Mouse (Mus musculus) heart, adult 2 months (tissue): Measurements from ENCODE around the gene Trhde. TPM values are rescaled to one million over a fixed set of nuclear protein-coding genes. Genes with fewer than 3 reads are reported as not detected.

Experiments used
- DNase-seq, 2 experiments: peaks; one replicate each; pipeline ENCODE4 v3.0.0; 2021
- H3K27ac ChIP-seq: fragments of 200-600 bp; 2 replicates; pipeline ENCODE4 v1.8.1; 2022
- H3K27me3 ChIP-seq: fragments of 200-500 bp; 2 replicates; pipeline ENCODE4 v1.6.1; 2012; ENCODE audit warnings: mild to moderate bottlenecking, low read length, inconsistent platforms, mixed read lengths; ENCODE audit not compliant: control insufficient read depth, insufficient read depth
- H3K36me3 ChIP-seq: fragments of 200-500 bp; 2 replicates; pipeline ENCODE4 v1.6.1; 2012; ENCODE audit warnings: low read length, inconsistent platforms; ENCODE audit not compliant: control insufficient read depth, insufficient read depth
- H3K4me1 ChIP-seq: fragments of 200-500 bp; 2 replicates; pipeline ENCODE4 v1.6.1; 2011; ENCODE audit warnings: low read length; ENCODE audit not compliant: control insufficient read depth, insufficient read depth
- H3K4me3 ChIP-seq: fragments of 200-600 bp; 2 replicates; pipeline ENCODE4 v1.8.1; 2022
- H3K79me2 ChIP-seq: fragments of 200-500 bp; replicated peaks from 2 replicates; pipeline ENCODE4 v1.6.1; 2012; ENCODE audit warnings: mild to moderate bottlenecking, inconsistent platforms, low read length, moderate library complexity, mixed read lengths; ENCODE audit not compliant: control insufficient read depth, insufficient read depth
- H3K9ac ChIP-seq: fragments of 200-500 bp; 2 replicates; pipeline ENCODE4 v1.6.1; 2012; ENCODE audit warnings: low read depth, mild to moderate bottlenecking, control low read depth, inconsistent platforms, low read length, mixed read lengths
- CTCF ChIP-seq: fragments of 200-600 bp; IDR thresholded peaks from 2 replicates; pipeline ENCODE4 v1.8.1; 2022; ENCODE audit warnings: antibody characterized with exemption, mild to moderate bottlenecking, moderate library complexity
- EP300 ChIP-seq: fragments of 200-500 bp; IDR thresholded peaks from 2 replicates; pipeline ENCODE4 v1.6.1; 2011; ENCODE audit warnings: low read depth, low read length, control low read depth; ENCODE audit not compliant: insufficient read depth
- POLR2A ChIP-seq: fragments of 200-500 bp; IDR thresholded peaks from 2 replicates; pipeline ENCODE4 v1.6.1; 2011; ENCODE audit warnings: mild to moderate bottlenecking, low read depth, low read length, control low read depth; ENCODE audit not compliant: insufficient read depth
- WGBS: fragments of 180-500 bp; shearing (Covaris S2); methylation state at CpG from one replicate; pipeline ENCODE4 v1.1.7; 2018; 5-methylcytosine and 5-hydroxymethylcytosine counted together
- intact Hi-C: fragments of 180-260 bp; cut with DNase I; formaldehyde crosslinking; loops from one replicate; pipeline ENCODE4 v1.15.1; 2025
- polyA plus RNA-seq: library from polyadenylated mRNA; depleted of rRNA; stranded (reverse); fragments of >200 nt; gene quantifications from 2 replicates; pipeline ENCODE4 v1.2.3, GENCODE M21; 2012
- total RNA-seq, 2 experiments: library from RNA; stranded (reverse); gene quantifications; 2 replicates each; pipeline ENCODE4 v1.2.3; 2021

The Trhde gene
- total and polyA plus RNA-seq, 3 experiments, result 0.18 to 0.39 (median 0.27) TPM

GRCm38 (mm10) chr10:114403795-114404194 is 398.3 kb downstream of the Trhde start:
- H3K27me3 ChIP-seq, result no peaks in the 10 kb centered on the region
- 42% methylated on average over 2 of the region's 2 CpGs for WGBS
- TF ChIP-seq EP300 (no peak), CTCF (no peak), POLR2A (no peak)
- intact Hi-C loops, result no loop called here
- H3K9ac ChIP-seq, result no peak overlapping the region
- H3K4me1 ChIP-seq, result no peaks in the 10 kb centered on the region
- H3K4me3 ChIP-seq, result no peak overlapping the region
- no peaks in the 10 kb centered on the region for H3K79me2 ChIP-seq
- no peak overlapping the region for H3K27ac ChIP-seq
- H3K36me3 ChIP-seq, result no peaks in the 10 kb centered on the region
- DNase-seq, result no peak

GRCm38 (mm10) chr10:114370804-114371203 is 431.3 kb downstream of the Trhde start:
- TF ChIP-seq CTCF (no peak), EP300 (no peak), POLR2A (no peak)
- WGBS, result 54% methylated on average over 3 of the region's 3 CpGs

GRCm38 (mm10) chr10:114363442-114363841 is 438.7 kb downstream of the Trhde start:
- no peak for TF ChIP-seq EP300
- no peak for TF ChIP-seq POLR2A
- TF ChIP-seq CTCF, result no peak
- intact Hi-C loops, result no loop called here
- DNase-seq, result no peak
- Histone ChIP-seq H3K36me3 (no peaks in the 10 kb centered on the region), H3K79me2 (no peaks in the 10 kb centered on the region), H3K4me1 (no peaks in the 10 kb centered on the region), H3K27me3 (no peaks in the 10 kb centered on the region), H3K4me3 (no peak overlapping the region), H3K27ac (no peak overlapping the region), H3K9ac (no peak overlapping the region)
- 67% methylated on average over 6 of the region's 6 CpGs for WGBS

More at GRCm38 (mm10) chr10:114370804-114371203, 431.3 kb downstream of the Trhde start:
- no peak for DNase-seq
- H3K9ac ChIP-seq, result no peak overlapping the region
- H3K36me3 ChIP-seq, result no peaks in the 10 kb centered on the region
- intact Hi-C loops, result no loop called here
- no peaks in the 10 kb centered on the region for H3K27me3 ChIP-seq
- H3K4me1 ChIP-seq, result no peaks in the 10 kb centered on the region
- H3K4me3 ChIP-seq, result no peak overlapping the region
- no peak overlapping the region for H3K27ac ChIP-seq
- no peaks in the 10 kb centered on the region for H3K79me2 ChIP-seq

- 71% methylated on average over 2 of the region's 2 CpGs for WGBS
- no peak for DNase-seq
- no peak overlapping the region for H3K27ac ChIP-seq
- no peak overlapping the region for H3K4me3 ChIP-seq
- TF ChIP-seq EP300, result no peak
- H3K36me3 ChIP-seq, result no peaks in the 10 kb centered on the region
- no peaks in the 10 kb centered on the region for H3K4me1 ChIP-seq
- no peaks in the 10 kb centered on the region for H3K79me2 ChIP-seq
- no peak overlapping the region for H3K9ac ChIP-seq
- H3K27me3 ChIP-seq, result no peaks in the 10 kb centered on the region
- intact Hi-C loops, result no loop called here
Measured at GRCm38 (mm10) chr10:114362631-114363030, 439.5 kb downstream of the Trhde start.
